Mouse (Mus musculus) right cerebral cortex, postnatal 14 days (tissue): Measurements from ENCODE around the gene Tmed8.
"Not testable (repeated sequence)": the region's sequence is repeated elsewhere in the genome, so short reads cannot be mapped to it uniquely, and the experiment has no call there.

Experiments used
- DNase-seq: peaks from one replicate; pipeline ENCODE4 v3.0.0; 2022

Tmed8 gene

DNA sequence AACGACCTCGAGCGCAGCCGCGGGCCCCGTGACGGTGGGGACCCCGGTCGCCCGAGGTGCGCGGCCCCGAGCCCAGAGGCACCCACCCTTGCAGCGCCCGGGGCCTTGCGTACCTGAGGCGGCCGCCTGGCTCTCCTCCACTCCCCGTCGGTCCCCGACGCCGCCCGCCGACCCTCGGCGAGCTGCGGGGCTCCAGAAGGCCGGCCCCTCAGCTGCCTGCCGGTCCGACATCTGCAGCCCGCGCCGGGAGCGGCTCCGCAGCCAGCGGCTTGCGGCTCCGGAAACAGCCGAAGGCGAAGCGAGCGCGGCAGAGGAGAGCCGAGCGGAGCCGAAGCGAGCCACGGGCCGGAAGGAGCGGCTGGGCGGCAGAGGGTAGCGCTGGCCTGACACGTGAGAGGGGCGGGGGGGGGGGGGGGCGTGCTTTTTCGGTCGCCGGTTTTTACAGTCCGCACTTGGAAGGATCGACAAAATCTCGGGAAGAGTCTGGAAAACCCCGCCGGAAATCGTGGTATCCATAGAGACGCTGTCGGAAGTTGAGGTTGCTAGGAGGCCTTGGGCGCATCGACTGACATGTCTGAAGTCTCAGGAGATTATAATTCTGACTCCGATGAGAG lies at the start of gene Tmed8:
TSS of gene Tmed8 (minus strand) at position 482 of the 614 bp plus-strand sequence.
- DNase-seq, result peak; percentile 80

DNA sequence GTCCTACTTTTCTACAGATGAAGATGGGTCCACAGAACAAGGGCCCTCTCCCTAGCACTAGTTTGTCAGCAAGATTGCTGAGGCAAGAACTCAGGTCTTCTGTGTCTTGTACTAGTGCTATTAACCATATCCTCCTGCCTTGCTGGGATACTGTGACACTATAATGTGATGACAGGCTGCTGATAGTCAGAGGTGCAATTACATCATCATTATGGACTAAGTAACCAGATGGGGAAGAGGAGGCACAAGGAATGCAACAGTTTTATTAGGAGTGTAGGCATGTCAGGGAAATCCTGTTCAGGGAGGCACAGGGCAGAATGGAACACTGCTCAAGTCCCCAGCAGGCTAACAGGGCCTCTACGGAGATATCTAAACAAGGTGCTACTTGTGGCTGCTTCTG lies 38.4 kb upstream of the Tmed8 start, which contains the start of gene Noxred1:
TSS of gene Noxred1 (minus strand) at position 101 of the 400 bp plus-strand sequence.
- no peak for DNase-seq

DNA sequence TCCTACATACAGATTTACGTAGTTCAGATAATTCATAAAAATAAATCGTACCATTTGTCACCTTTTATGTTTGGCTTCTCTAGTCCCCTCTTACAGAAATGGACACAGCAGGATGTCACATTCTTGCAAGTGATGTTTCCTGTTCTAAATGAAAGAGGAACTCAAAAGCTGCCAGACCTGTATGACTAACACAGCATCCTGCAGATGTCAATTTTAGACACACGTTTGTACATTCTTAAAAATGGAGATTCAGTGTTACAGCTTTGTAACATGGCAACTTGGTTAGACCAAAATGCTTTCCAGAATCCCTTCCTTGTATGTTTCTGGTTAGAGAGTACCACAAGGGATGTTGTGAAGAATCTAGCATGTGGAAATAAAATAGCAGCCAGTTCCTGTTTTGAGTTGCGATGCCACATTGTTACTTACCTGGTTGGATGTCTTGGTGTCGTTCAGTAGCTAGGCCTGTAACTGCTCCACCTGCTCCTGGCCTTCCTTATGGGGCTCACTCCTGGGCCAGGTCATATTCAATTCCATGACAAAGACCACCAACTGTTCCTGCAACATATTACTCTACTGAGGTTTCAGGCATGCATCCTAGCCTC lies 36.7 kb upstream of the Tmed8 start:
- no peak for DNase-seq

GRCm38 (mm10) chr12:87230379-87230895 lies 30.2 kb upstream of the Tmed8 start:
- DNase-seq, result no peak

GRCm38 (mm10) chr12:87229633-87230032 lies 29.4 kb upstream of the Tmed8 start:
- no peak for DNase-seq

DNA sequence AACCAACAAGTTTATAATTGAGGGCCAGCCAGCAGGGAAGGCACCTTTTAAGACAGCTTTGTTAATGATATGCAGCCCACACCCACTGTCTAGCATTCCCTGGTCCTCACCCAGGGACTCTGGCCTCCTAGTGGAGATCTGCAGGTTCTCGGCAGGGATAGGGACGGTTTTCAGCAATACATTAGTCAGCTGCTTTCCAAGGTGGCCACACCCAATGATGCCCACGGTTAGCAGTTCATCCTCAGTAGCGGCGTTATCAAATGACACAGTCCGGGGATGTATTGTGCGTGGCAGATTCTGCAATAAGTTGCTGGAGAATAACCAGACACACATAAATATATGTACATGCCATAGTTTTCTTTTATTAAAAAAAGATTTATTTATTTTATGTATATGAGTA lies 26.5 kb upstream of the Tmed8 start:
- no peak for DNase-seq

- no peak for DNase-seq
Observed at GRCm38 (mm10) chr12:87224950-87225349, 24.7 kb upstream of the Tmed8 start.

GRCm38 (mm10) chr12:87219362-87219761 lies 19.1 kb upstream of the Tmed8 start:
- no peak for DNase-seq

DNA sequence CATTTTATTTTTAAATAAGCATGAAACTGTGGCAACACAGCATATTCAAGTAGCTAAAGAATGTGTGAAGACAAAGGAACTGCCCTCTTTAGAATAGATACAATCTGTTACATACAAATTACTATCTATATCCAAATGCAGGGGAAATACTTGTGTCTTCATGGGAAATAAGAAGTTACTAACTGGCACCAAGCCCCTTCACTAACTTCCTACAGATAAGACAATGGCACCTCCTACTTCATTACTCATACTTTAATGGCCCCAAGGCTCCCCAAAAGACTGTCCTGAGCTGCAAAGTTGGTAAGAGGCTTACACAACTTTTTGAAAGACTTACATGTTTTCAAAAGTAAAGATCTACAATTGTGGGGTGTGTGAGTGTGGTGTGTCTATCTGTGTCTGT lies 17.3 kb upstream of the Tmed8 start:
- no peak for DNase-seq

GRCm38 (mm10) chr12:87216053-87216452 lies 15.8 kb upstream of the Tmed8 start:
- DNase-seq, result no peak

DNA sequence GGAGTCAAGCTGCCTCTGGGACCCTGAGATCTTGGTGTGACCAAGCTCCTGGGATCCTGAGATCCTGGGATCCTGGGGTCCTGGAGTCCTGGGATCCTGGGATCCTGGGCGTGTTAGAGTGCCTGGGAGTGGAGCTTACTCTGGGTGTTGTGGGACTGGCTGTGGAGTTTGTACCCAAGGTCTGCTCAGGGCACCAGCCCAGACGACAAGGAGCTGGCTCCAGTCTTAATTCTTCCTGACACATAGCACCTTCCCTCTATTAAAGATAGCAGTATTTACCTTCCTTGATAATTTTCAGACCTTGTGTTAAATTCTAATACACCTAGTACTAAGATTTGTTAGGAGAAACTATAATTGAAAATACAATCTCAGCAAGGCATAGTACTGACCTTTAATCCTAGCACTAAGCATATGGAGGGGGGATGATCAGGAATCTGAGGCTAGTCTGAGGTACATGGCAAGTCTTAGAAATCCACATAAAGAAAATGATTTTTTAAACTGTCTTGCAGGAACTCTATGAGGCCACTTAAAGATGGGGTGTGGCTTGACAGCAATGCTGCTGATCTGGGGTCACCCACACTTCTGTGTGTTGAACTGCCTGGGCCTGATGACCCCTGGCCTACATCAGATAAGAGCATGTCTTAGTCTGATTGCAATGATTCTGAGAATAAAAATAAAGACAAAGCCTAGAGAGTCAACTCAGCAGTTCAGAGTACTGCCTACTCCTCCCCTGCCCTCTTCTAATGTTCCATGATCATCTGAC lies 12.8 kb upstream of the Tmed8 start:
- no peak for DNase-seq

- not testable (repeated sequence) for DNase-seq
Observed at GRCm38 (mm10) chr12:87205789-87206188, 5.5 kb upstream of the Tmed8 start.

DNA sequence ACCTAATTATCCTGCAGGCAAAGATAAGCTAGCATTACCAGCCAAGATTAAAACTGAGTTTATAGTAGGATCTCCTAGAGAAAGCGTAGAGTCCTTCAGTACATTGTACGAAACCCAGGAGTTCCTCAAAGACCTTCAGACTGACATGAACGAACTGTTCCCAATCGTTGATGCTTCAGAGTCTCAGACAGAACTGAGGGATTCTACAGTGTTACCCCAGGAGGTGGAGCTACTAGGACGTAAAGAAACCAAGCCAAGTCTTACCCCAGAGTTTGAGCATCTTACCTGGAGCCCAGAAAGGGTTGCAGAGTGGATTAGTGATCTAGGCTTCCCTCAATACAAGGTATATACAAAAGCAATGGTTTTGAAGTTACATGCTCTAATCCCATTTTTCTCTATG lies 1.4 kb upstream of the Tmed8 start:
- DNase-seq, result no peak

- peak; percentile 42 for DNase-seq
Observed at GRCm38 (mm10) chr12:87199206-87199972, 865 bp downstream of the Tmed8 start, which contains the start of gene Samd15. Gene Samd15, plus strand, starts transcription at chr12:87199723.

GRCm38 (mm10) chr12:87198792-87199191 lies 1.5 kb downstream of the Tmed8 start:
- DNase-seq, result no peak

- no peak for DNase-seq
Observed at GRCm38 (mm10) chr12:87196310-87196709, 3.9 kb downstream of the Tmed8 start.

DNA sequence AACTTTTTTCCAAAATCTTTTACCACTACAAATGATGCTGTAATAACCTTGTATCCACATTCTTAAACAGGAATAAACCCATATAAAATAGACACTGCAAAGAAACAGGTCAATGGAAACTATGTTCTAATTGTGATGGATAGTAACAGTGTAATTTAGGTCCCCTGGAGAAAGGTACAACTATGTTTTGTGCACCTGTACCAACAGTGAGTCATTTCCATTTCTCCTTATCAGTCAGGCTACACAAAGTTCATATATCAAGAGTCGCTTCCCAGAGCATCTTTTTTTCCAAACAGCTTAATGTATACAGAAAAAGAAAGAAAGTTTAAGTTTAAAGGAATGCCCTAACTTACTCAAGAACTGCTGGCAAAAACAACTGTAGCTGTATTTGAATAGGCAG lies 5.2 kb downstream of the Tmed8 start:
- DNase-seq, result no peak

- DNase-seq, result no peak
Observed at GRCm38 (mm10) chr12:87193008-87193407, 7.2 kb downstream of the Tmed8 start.

DNA sequence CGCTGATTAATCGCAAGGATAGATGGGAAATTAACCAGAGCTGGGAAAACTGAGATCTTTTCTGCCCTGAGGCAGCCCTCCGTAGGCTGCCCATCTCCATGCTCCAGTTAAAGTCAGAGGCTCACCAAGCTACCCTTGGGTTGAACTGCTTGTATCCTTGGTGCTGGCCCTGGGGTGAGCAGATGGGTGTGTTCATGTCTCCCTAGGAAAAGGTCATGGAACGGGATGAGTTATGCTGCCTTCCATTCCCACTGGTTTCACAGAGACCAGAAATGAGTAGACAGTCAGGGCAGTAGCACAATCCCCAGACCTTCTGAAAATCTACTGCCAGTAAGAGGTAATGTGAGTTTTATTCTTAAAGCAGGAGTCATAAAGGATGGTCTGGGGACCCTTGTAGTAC lies 22.6 kb downstream of the Tmed8 start:
- DNase-seq, result no peak

GRCm38 (mm10) chr12:87175194-87175946 lies 24.9 kb downstream of the Tmed8 start:
- no peak for DNase-seq

GRCm38 (mm10) chr12:87160815-87161214 lies 39.4 kb downstream of the Tmed8 start:
- no peak for DNase-seq

- no peak for DNase-seq
Observed at GRCm38 (mm10) chr12:87160310-87160709, 39.9 kb downstream of the Tmed8 start.
